Mouse (Mus musculus): ENCODE data around the gene Rgs7bp. TPM values are rescaled to one million over a fixed set of nuclear protein-coding genes. Genes with fewer than 3 reads are reported as not detected.
"Not testable (repeated sequence)": the region's sequence is repeated elsewhere in the genome, so short reads cannot be mapped to it uniquely, and the experiment has no call there.

Rgs7bp gene
- total and polyA plus RNA-seq, 3 experiments: not detected

DNA sequence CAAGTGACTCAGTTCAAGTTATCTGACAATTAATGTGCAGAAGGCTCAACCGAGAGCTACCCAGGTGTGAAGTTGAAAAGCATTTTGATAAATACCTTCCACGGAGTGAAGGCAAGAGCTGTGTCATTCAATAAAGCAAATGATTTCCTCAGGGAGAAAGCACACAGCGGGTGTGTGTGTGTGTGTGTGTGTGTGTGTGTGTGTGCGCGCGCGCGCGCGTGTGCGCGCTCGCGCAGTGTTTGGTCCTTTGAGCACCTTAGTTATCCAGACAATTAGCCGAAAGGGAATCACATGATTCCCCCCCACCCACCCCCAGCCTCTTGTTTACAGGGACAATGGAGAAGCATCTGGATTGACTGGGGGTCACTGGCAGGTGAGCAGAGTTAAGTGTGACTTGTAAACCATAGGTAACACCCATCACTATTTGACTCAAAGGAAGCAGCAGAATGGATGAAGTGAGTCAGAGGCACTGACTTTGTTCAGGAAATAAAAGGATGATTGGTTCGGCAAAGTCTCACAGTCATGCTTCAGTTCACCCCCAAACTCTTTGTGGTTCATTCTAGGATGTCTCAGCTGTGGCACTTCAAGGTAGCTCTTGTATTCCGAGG is 140.3 kb downstream of the Rgs7bp start:
- no peak overlapping the region for H3K27ac ChIP-seq (ENCODE audit: control insufficient read depth, low read depth, low read length)
- TF ChIP-seq NRF1 (IDR thresholded peaks at IDR 0.05; ENCODE audit: insufficient read depth, low read depth, low read length, poor library complexity, severe bottlenecking): no peak

DNA sequence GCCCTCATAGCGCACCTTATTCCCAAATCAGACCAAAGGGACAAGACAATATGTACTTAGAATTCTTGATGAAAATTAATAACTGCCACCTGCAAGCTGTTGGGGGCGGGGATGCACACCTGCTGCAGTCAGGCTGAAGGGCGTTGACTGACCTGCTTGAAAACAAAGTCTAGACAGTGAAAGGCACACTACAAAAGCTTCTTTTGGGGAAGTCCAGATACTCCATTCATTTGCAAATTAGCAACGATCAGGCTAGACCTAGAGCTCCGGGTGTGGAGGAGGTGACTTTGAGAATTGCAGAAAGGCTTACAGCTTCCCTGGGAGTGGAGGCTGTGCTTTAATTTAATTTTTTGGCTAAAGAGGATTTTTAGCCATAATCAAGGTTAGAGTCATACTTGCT is 143.1 kb downstream of the Rgs7bp start:
- H3K4me3 ChIP-seq (ENCODE audit: control insufficient read depth in 1 of 2, insufficient read depth in 1 of 2, low read depth in 2 of 2, low read length in 2 of 2); H3K79me2 ChIP-seq (ENCODE audit: control insufficient read depth, insufficient read depth, low read length, poor library complexity); H3K27ac ChIP-seq (ENCODE audit: control insufficient read depth, low read depth, low read length); H3K9ac ChIP-seq (ENCODE audit: control insufficient read depth, low read depth, low read length, poor library complexity, severe bottlenecking); H3K9me3 ChIP-seq (replicated peaks; ENCODE audit: insufficient read depth, low read length); H3K4me1 ChIP-seq (ENCODE audit: control insufficient read depth in 1 of 2, insufficient read depth in 2 of 2, low read length in 2 of 2); H3K36me3 ChIP-seq (ENCODE audit: control insufficient read depth in 1 of 2, insufficient read depth in 2 of 2, low read length in 2 of 2); H3K27me3 ChIP-seq (ENCODE audit: control insufficient read depth in 1 of 2, insufficient read depth in 2 of 2, low read length in 2 of 2); DNase-seq (ENCODE audit: low read depth, low spot score): not testable (repeated sequence)

More for the DNA sequence above, 140.3 kb downstream of the Rgs7bp start:
- no peaks in the 10 kb centered on the region for H3K4me1 ChIP-seq (ENCODE audit: control insufficient read depth in 1 of 2, insufficient read depth in 2 of 2, low read length in 2 of 2)
- no peaks in the 10 kb centered on the region for H3K36me3 ChIP-seq (ENCODE audit: control insufficient read depth in 1 of 2, insufficient read depth in 2 of 2, low read length in 2 of 2)
- H3K79me2 ChIP-seq (ENCODE audit: control insufficient read depth, insufficient read depth, low read length, poor library complexity): no peaks in the 10 kb centered on the region
- no peaks in the 10 kb centered on the region for H3K9me3 ChIP-seq (replicated peaks; ENCODE audit: insufficient read depth, low read length)
- no peaks in the 10 kb centered on the region for H3K27me3 ChIP-seq (ENCODE audit: control insufficient read depth in 1 of 2, insufficient read depth in 2 of 2, low read length in 2 of 2)
- no peak overlapping the region for H3K4me3 ChIP-seq (ENCODE audit: control insufficient read depth in 1 of 2, insufficient read depth in 1 of 2, low read depth in 2 of 2, low read length in 2 of 2)
- H3K9ac ChIP-seq (ENCODE audit: control insufficient read depth, low read depth, low read length, poor library complexity, severe bottlenecking): no peak overlapping the region
- no peak for DNase-seq (ENCODE audit: low read depth, low spot score)

DNA sequence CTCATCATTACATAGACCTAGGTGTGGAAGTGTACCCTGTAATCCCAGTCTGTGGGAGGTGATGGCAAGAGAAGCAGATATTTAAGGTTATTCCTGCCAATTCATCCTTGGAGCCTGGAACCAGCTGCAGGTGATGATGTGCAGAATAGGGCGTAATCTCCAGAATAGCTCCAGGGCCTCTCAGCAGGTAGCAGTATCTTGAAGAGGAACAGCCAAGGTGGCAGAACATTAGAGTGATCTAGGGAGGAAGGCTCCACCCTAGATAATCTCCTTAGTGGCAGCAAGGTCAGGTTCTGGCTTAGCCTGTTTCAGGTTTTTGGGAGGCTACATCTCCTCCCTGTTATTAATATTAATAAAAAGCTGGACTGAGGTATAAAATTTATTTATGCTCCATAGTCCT is 143.7 kb downstream of the Rgs7bp start:
- not testable (repeated sequence) for H3K4me1 ChIP-seq (ENCODE audit: control insufficient read depth in 1 of 2, insufficient read depth in 2 of 2, low read length in 2 of 2); H3K27me3 ChIP-seq (ENCODE audit: control insufficient read depth in 1 of 2, insufficient read depth in 2 of 2, low read length in 2 of 2); DNase-seq (ENCODE audit: low read depth, low spot score); H3K36me3 ChIP-seq (ENCODE audit: control insufficient read depth in 1 of 2, insufficient read depth in 2 of 2, low read length in 2 of 2); H3K27ac ChIP-seq (ENCODE audit: control insufficient read depth, low read depth, low read length); H3K9me3 ChIP-seq (replicated peaks; ENCODE audit: insufficient read depth, low read length); H3K79me2 ChIP-seq (ENCODE audit: control insufficient read depth, insufficient read depth, low read length, poor library complexity); H3K9ac ChIP-seq (ENCODE audit: control insufficient read depth, low read depth, low read length, poor library complexity, severe bottlenecking); H3K4me3 ChIP-seq (ENCODE audit: control insufficient read depth in 1 of 2, insufficient read depth in 1 of 2, low read depth in 2 of 2, low read length in 2 of 2)

DNA sequence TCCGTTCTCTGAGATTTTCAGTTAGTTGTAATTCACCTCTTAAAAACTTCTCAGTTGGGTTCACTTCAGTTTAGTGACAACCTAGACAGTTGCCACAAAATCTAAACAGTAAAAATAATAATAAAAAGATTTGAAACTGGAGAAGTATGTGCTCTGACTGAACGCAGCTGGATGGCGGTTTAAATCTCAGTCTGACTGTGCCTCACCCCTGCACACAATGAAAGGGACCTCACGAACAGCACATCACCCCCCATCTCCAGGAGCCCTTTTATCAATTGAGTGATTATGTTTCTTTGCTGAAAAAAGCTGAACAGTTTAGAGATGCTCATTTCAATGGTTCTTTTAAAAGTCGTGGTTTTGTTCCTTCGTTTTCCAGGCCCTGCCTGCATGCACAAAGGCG is 146.0 kb downstream of the Rgs7bp start:
- H3K36me3 ChIP-seq (ENCODE audit: control insufficient read depth in 1 of 2, insufficient read depth in 2 of 2, low read length in 2 of 2): no peaks in the 10 kb centered on the region
- no peak overlapping the region for H3K9ac ChIP-seq (ENCODE audit: control insufficient read depth, low read depth, low read length, poor library complexity, severe bottlenecking)
- no peak overlapping the region for H3K27ac ChIP-seq (ENCODE audit: control insufficient read depth, low read depth, low read length)
- no peaks in the 10 kb centered on the region for H3K4me1 ChIP-seq (ENCODE audit: control insufficient read depth in 1 of 2, insufficient read depth in 2 of 2, low read length in 2 of 2)
- H3K27me3 ChIP-seq (ENCODE audit: control insufficient read depth in 1 of 2, insufficient read depth in 2 of 2, low read length in 2 of 2): 0 out of 4 replicates have a peak, but pooled peaks cover 0 to 1% of the 10 kb centered on the region in 2 experiments
- no peaks in the 10 kb centered on the region for H3K79me2 ChIP-seq (ENCODE audit: control insufficient read depth, insufficient read depth, low read length, poor library complexity)
- no peak for TF ChIP-seq POLR2AphosphoS5 (IDR thresholded peaks at IDR 0.05; ENCODE audit: borderline replicate concordance, low read depth, low read length)
- TF ChIP-seq BHLHE40 (IDR thresholded peaks at IDR 0.05; ENCODE audit: borderline replicate concordance, low read depth, low read length): no peak
- no peak for TF ChIP-seq NRF1 (IDR thresholded peaks at IDR 0.05; ENCODE audit: insufficient read depth, low read depth, low read length, poor library complexity, severe bottlenecking)
- no peak for TF ChIP-seq NELFE (IDR thresholded peaks at IDR 0.05; ENCODE audit: low read depth, low read length)
- TF ChIP-seq RCOR1 (IDR thresholded peaks at IDR 0.05; ENCODE audit: low read depth, low read length): no peak
- TF ChIP-seq KAT2A (conservative IDR thresholded peaks at IDR 0.05; ENCODE audit: low read depth, low read length): no peak
- no peak for TF ChIP-seq POLR2A (IDR thresholded peaks at IDR 0.05; ENCODE audit: control insufficient read depth in 1 of 2, insufficient read depth in 1 of 2, low read depth in 1 of 2, low read length in 2 of 2, poor library complexity in 1 of 2)
- no peak for TF ChIP-seq MYC (IDR thresholded peaks at IDR 0.05; ENCODE audit: low read depth, low read length)
- TF ChIP-seq GATA1 (IDR thresholded peaks at IDR 0.05; ENCODE audit: low read depth, low read length): no peak
- no peak for TF ChIP-seq ETS1 (IDR thresholded peaks at IDR 0.05; ENCODE audit: low read depth, low read length)
- no peak for TF ChIP-seq ZKSCAN1 (IDR thresholded peaks at IDR 0.05; ENCODE audit: low read depth, low read length)
- TF ChIP-seq HCFC1 (IDR thresholded peaks at IDR 0.05; ENCODE audit: low read depth, low read length): no peak
- TF ChIP-seq USF2 (IDR thresholded peaks at IDR 0.05; ENCODE audit: borderline replicate concordance in 1 of 2, insufficient read depth in 1 of 2, low read depth in 1 of 2, low read length in 2 of 2): no peak
- no peak for TF ChIP-seq TAL1 (IDR thresholded peaks at IDR 0.05; ENCODE audit: low read length)
- no peak for TF ChIP-seq CTCF (IDR thresholded peaks at IDR 0.05 in 2 of 3, conservative IDR thresholded peaks at IDR 0.05 in 1 of 3; ENCODE audit: control insufficient read depth in 1 of 3, insufficient read depth in 1 of 3, low read depth in 2 of 3, low read length in 3 of 3, poor library complexity in 1 of 3, severe bottlenecking in 1 of 3)
- no peak for TF ChIP-seq MAZ (IDR thresholded peaks at IDR 0.05; ENCODE audit: low read depth, low read length)
- no peak for TF ChIP-seq POLR2AphosphoS2 (IDR thresholded peaks at IDR 0.05; ENCODE audit: low read length)
- TF ChIP-seq MXI1 (IDR thresholded peaks at IDR 0.05; ENCODE audit: low read depth, low read length): no peak
- no peak for TF ChIP-seq USF1 (IDR thresholded peaks at IDR 0.05; ENCODE audit: low read depth, low read length)
- TF ChIP-seq MAFK (IDR thresholded peaks at IDR 0.05; ENCODE audit: borderline replicate concordance, low read depth, low read length): no peak
- H3K4me3 ChIP-seq (ENCODE audit: control insufficient read depth in 1 of 2, insufficient read depth in 1 of 2, low read depth in 2 of 2, low read length in 2 of 2): no peak overlapping the region
- no peaks in the 10 kb centered on the region for H3K9me3 ChIP-seq (replicated peaks; ENCODE audit: insufficient read depth, low read length)
- no peak for DNase-seq (ENCODE audit: low read depth, low spot score)

Measured in MEL (cell line).